Mouse (Mus musculus) liver, adult 2 months (tissue): ENCODE data around the gene Cutal.

Source experiments
- CTCF ChIP-seq: fragments of 200-500 bp; IDR thresholded peaks from 2 replicates; pipeline ENCODE4 v1.5.1; 2011; ENCODE audit warnings: low read depth, low read length, control low read depth
- POLR2A ChIP-seq: fragments of 200-500 bp; IDR thresholded peaks from 2 replicates; pipeline ENCODE4 v1.6.1; 2011; ENCODE audit warnings: low read length, control low read depth; ENCODE audit not compliant: insufficient read depth; ENCODE audit errors: extremely low read depth

GRCm38 (mm10) chr2:34896821-34897460, 22.7 kb downstream of the Cutal start:
- TF ChIP-seq CTCF (no peak), POLR2A (no peak)
